Mouse (Mus musculus): Measurements from ENCODE around the gene Vav3.

Vav3 gene

DNA sequence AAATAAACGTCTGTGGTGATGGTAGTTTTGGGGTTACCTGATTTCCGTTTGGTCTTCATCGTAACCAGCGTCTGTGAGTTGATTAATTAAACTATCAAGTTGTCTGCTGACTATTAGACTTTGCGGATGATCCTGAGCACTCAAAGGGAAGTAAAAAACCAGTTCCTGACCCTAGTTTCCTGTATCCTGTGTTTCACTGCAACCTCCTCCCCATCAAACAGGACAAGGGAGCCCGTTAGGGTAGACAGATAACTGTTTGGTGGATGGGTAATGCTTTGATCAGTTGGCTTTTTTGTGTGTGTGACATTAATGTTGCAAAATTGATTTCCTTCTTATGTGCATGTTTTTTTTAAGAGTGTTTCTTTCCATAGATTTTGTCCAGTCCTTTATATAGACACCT is 12.2 kb downstream of the Vav3 start:
- ATAC-seq (ENCODE audit: low TSS enrichment) = no peak

DNA sequence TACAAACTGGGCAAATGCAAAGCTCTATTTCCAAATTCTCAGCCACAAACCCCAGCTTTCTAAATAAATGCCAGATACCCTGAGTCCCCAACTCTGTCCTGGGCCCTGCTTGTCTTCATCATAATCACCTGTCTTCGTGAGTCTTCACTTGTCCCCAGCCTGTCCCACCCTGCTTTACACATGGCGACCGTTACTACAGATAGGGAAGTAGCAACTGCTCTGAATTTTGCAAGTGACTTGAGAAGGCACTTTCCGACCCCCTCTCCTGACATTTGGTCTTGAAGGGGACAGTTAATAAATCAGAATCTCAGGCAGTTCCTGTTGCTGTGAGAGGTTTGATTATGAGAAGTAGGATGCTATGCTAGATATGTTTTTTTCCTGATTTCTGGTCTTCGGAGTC is 13.4 kb downstream of the Vav3 start:
- ATAC-seq (ENCODE audit: low TSS enrichment) = no peak

DNA sequence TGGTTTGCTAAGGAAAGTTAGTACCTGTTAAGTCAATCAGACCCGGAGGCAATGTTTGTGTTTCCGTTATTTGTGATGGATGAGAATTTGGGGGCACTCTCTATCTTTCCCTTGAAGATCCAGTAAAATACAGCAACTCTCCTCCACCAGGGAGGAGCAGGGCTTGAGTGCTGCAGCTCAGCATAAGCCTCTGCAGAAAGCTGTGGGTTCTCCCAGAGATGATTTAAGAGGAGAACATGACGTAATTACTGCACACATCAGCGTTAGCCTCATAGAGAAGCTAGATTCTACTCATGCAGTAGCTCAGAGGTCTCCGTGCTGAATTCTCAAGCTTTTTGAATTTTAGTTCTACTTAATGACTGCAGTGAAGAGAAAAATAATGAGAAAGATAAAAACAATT is 14.7 kb downstream of the Vav3 start:
- ATAC-seq (ENCODE audit: low TSS enrichment) = peak; percentile 70

DNA sequence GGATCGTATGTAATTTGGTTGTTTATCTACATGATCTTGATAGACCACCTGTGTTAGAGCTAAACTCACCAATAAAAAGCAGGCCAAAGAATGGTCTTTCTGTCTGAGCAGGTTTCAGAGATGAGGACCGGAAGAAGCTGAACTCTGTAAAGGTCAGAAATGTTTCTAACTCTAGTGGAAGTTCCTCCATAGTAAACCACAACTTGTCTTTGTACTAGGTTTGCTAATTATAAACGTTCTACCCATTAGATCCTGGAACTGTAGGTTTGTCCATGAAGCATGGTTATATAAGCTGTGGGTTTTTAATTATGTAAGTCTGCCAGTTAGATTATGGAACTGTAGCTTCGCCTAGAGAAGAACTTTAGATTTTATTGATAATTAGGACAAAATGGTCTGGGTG is 20.3 kb downstream of the Vav3 start:
- ATAC-seq (ENCODE audit: low TSS enrichment) = no peak

DNA sequence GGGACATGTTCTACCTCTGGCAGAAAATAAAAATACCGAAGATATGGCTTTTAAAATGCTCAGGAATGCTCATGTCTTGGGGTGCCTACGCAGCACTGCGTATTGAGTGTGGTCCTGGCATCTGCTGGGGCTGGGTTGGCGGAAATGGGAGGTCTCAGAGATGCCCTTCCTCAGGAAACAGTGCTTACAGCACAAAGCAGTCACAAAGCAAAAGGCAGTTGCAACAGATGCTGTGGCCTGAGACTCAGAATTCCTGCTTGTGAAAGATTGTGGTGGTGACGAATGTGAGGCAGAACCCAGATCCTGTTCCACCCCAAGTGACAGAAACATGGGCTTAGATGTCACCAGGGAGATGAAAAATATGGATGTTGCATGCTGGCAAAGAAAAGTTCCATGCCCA is 21.4 kb downstream of the Vav3 start:
- no peak for ATAC-seq (ENCODE audit: low TSS enrichment)

DNA sequence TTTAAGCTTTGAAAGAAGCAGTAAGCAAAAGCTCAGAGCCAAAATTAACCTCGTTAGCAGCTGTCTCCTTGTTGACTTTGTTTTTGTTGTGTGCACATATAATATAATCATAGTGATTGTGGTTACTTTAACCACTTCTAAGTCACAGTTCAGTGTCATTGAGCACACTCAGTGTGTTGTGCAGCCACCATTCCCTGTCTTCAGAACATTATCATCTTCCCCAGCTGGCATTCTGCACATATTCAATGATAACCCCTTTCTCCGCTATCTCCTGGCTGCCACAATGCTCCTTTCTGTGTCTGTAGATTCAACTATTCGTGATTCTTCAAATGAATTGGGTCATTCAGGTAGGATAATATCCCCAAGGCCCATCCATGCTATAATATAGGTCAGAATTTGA is 21.9 kb downstream of the Vav3 start:
- no peak for ATAC-seq (ENCODE audit: low TSS enrichment)

DNA sequence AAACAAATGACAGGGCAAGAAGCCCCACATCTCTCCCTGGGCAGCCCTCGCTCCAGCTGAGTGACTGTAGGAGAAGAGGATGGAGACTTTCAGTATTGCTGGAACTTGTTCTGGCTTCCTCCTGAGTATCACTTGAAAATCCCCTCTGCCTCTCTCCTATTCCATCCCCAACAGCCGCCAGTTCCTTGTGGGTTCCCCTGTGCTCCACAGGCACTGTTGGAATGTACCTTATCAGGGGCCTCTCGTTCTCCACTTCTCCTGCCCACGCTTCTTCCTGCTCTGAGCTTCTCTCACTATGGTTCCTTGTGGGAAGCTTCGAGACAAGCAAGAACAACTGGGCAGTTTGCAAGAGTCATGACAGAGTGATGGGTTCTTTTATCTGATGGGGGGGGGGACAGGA is 23.1 kb downstream of the Vav3 start:
- ATAC-seq (ENCODE audit: low TSS enrichment) = no peak

DNA sequence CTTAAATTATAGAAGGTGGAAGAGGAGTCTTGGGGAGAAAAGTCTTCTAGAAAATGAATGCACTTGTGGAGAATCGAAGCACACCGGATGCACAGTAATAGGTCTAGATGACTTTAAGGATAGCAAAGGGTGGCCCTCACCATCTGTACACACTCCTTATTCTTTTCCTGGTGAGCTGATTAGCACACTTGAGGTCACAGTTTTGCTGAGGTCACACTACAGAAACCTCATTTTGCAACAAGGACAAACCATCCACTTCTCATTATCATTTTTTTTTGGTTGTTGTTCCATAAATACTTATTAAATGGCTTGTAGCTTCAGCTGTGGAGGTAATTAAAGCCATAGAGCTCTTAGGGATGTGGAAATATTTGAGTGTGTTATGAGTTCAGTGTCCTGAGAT is 25.4 kb downstream of the Vav3 start:
- no peak for ATAC-seq (ENCODE audit: low TSS enrichment)

DNA sequence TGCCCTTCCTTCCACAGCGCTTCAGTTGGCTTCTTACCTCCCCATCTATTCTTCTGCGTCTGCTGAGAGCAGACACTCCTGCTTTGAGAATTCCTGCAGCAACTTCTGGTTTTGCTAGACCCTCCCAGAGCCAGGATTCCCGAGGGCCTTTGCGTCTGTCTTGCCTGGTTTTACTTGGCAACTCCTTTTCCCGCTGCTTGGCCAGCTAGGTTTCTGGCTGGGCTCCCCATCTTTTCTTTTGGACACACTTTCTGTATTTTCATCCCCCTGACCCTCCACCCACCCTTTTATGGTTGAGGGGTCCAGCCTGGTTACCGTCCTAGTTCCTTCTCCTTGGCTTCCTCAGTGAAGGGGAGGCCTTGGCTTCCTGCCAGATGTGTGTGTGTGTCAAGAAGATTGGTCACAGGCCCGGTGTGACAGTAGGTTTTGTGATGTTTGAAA is 26.0 kb downstream of the Vav3 start:
- ATAC-seq (ENCODE audit: low TSS enrichment) = no peak; the same call in 1 of the 2 replicates

DNA sequence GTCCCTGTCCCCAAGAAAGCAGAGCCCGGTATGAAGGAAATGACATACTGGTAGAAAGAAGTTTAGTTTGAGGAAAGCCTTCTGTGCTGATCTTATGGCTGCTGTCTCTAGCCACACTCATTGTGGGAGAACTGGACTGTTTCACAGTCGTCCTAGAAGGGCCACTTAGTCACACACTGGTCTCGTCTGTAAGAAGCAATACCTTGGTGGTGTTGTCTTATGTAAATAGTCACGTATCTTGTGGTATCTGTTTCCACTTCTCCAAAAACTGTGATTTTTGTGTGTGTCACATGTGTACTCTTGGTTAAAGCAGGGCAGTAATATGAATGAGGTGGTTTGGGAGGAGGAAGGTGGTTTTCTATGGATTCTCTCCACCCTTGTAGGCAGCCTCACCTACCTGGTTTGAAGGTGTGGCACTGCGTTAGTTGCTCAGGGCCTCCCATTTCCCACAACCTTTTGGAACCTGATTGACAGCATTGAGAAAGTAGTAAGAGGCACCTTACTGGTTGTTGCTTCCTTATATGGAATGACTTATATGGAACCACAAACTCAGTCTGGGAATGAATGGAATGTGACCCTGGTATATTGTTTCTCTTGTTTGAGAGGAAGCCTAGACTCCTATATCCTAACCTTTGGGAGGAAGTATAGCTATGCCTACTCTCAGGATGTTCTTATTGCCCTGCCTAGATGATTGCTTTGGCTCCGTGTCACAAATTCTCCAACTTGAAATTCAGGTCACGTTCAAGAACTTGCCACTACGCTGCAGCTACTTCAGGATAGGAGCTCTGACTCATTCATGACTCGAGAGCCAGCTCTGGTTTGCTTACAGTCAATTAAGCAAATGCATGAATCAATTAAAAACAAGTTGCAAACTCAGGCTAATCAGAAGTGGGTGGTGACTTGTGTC is 28.2 kb downstream of the Vav3 start:
- ATAC-seq (ENCODE audit: low TSS enrichment) = peak; percentile 69; the same call in 1 of the 2 replicates

DNA sequence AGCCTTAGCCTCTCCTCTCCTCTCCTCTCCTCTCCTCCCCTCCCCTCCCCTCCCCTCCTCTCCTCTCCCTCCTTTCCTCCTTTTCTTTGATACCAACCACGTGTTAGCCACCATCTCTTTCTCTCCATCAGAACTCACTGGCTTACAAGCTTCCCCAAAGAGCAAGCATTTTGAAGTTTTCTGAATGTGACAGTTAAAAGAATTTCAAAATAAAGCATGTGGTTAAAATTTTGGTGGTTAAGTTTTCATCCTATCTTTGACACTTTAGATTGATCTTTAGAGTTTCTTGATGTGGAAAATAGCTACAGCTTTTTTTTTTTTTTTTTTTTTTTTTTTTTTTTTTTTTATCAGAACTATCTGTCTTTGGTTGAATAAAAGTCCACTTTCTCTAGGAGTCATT is 31.1 kb downstream of the Vav3 start:
- no peak for ATAC-seq (ENCODE audit: low TSS enrichment)

DNA sequence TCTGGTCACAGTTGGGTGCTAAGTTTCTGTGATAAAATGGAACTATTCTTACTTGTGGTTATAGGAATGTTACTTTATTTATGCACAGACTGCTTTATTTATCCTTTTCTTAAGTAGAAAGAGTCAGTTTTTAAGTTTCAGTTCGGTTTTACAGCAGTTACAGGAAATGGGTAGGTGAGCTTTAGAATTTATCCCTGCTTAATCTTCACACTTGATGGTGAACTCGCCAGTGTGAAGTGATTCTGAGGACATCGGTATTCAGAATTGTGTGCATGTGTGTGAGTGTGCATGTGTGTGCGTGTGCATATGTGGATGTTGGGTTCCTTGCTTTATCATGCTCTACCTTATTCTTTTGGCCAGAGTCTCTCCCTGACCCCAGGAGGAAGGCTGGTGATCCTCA is 32.2 kb downstream of the Vav3 start:
- ATAC-seq (ENCODE audit: low TSS enrichment) = no peak

DNA sequence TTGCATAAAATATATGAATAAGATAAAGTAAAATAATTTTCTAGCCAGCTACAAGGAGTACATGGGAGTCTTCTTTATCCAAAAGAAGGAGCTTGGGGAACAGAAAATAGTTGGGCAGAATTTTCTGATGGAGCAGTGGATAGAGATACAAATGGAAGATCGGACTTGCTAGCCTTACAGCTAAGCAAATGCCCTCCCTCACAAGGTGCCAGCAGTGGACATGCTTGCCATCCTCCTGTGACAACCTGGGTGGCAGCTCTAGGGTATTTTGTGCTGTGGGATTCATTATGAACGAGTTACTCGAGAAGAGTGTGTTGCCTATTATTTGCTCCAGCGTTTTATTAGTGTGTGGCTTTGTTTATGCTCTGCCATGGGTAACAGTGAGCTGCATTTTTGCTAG is 37.8 kb downstream of the Vav3 start:
- ATAC-seq (ENCODE audit: low TSS enrichment) = no peak

DNA sequence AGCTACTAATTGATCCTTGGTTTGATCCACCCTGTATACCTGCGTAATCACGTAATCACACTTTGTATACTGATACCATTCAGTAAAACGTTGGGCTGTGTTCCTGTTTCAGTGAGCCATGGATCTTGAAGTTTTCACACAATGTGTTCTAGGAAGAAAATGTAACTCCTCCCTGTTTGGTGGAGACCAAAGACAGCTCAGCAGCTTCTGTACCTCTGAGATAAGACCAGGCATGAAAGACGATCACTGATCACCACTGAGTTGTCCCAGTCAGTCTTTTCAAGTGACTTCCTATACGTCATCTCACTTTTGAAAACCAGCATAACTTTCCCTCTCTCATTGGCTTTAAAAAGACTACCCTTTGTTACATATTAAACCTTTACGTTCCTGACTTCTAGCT is 38.2 kb downstream of the Vav3 start:
- ATAC-seq (ENCODE audit: low TSS enrichment) = no peak

DNA sequence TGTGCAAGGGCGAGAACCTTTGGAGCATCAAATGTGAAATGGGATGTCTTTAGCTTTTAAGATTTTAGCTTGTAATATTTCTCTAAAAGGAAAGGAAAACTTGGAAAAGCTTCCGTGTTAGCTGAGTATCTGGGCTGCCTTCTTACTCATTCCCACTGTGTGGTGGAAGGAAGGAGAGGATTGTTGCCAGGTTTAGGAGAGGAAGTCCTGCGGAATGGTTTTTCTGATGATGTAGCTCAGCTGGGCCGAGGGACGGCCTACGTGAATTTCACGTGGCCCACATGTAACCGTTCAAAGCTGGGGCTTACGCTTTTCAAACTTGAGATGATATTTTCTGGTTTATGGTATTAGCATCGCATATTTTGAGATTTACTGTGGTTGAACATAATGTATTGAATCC is 48.3 kb downstream of the Vav3 start:
- ATAC-seq (ENCODE audit: low TSS enrichment) = peak; percentile 55; the same call in 1 of the 2 replicates

DNA sequence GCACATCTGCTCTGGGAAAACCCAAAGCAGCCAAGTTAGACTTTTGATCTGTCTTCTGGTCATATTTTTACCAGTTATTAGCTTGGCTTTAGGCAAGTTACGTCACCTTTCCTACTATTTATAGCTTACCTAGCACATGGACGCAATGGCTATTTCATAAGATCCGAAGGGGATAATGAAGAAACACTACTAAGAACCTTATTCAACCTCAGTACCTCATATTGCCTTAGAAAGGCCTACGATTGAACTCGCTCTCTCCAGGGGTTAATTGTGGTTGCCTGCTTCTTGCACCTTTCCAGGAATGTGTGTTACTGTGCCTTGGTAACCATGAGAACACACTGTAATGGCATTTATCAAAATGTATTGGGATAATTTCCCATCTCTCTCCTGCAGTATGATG is 61.1 kb downstream of the Vav3 start:
- no peak for ATAC-seq (ENCODE audit: low TSS enrichment)

DNA sequence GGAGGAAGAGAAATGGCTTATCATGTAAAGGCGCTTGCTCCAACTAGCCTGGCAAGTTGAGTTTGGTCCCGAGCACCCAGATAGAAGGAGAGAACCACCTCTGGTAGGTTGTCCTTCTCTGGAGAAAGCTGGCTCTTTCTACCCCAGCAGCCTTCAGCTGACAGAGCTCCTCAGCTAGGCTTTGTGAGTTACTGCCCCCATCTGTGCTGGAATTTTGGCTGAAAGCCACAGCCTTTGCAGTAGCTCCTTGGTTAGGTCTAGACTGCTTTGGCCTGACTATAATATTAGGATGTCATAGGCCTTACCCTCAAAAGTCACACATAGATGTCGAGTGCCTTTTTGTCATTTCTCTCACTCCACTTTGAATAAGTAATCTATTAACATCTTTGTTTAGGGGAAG is 70.8 kb downstream of the Vav3 start:
- ATAC-seq (ENCODE audit: low TSS enrichment) = no peak

DNA sequence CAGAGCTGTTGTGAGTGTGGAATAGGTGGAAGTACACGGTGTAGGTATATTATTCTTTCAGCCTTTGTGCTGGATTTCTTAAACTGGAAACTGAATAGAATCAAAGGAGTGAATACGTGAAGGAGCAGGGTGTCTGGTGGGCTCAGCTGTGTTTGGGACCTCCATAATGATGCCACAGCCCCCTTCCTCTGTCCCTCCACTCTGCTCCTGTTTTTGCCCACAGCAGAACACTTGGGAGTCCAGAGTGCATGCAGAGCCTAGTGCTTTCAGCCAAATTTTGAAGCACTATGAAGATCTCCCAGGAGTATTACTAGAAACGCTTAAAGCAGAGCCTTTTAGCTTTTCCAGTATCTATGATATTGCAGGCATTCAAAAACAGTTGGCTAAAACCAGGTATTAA is 80.0 kb downstream of the Vav3 start:
- ATAC-seq (ENCODE audit: low TSS enrichment) = no peak

DNA sequence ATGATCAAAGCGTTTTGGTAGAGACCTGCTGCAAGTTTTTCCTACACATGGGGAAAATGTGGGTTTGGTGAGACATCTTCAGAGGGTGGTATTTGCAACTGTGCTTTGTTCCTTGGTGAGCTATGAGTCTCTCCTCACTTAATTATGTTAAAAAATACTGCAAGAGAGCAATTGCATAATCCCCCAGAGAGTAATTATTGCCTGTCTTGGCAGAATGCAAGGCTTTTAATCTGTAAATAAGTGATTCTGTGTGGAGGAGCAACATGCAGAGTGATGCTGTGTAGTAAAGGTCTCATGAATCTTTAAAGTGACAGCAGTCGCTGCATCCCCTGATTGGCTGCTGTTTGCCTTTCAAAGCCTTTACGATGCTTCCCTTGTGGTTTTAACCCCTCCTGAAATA is 80.6 kb downstream of the Vav3 start:
- ATAC-seq (ENCODE audit: low TSS enrichment) = peak; percentile 64

DNA sequence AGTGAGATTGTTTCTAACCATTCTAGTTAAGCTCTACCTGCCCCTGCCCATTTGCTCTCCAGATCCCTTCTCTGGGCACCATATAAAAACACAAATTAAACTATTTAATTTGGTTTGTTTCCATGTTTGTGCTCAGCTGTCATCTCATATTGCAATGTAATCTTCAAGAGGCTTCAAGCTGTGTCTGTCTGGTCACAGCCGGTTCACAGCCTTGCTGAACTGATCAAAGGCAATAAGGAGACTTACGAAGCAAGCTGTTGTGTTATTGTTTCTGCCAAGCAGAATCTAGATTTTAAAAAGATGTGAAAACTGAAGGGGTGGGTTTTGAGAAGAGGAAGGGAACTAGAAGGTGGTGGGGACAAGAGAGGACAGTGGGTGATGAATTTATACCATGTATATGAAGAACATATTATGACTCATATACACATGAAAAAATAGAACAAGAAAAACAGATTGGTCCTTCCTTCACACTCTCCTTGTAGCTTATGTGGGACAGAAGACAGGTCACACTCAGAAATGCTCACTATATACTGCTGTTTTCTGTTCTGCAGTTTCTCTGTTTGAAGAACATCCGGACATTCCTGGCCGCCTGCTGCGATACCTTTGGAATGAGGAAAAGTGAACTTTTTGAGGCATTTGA is 83.1 kb downstream of the Vav3 start:
- peak; percentile 91 for ATAC-seq (ENCODE audit: low TSS enrichment)

DNA sequence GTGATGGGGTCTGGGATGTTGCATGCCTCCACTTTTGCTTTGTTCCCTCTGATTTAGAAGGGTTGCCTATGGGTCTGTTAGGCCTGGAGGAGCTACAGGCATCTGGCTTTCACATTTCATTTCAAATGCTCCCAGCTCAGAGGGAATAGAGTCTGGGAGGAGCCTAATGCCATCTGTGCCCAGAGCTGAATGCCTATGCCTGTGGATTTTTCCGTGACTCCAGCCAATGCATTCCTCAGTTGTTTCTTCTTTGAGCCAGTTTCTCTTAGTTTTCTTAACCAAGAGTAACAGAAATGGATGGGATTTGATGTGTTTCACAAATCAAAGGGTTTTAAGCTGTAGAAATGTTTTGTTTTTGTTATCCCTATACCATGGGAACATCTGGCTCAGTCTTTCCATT is 90.8 kb downstream of the Vav3 start:
- peak; percentile 94 for ATAC-seq (ENCODE audit: low TSS enrichment)

DNA sequence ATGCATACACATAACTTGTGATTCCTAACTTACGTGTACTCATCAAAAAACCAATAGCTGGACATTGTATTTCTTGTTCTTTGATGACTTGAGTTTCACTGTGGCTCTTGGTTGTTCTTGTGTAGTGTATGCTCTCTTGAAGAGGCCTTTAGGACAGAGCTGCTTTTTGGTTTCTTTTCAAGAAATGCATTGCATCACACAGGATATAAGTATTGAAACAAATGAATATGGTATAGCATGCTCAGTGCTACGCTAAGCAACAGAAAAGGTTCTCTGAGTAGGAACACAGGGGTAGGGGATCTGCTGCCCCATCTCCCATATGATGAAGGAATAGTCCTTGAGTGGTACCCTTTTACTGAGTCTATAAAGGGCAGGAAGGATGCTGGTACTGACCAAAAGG is 98.1 kb downstream of the Vav3 start:
- ATAC-seq (ENCODE audit: low TSS enrichment) = no peak

DNA sequence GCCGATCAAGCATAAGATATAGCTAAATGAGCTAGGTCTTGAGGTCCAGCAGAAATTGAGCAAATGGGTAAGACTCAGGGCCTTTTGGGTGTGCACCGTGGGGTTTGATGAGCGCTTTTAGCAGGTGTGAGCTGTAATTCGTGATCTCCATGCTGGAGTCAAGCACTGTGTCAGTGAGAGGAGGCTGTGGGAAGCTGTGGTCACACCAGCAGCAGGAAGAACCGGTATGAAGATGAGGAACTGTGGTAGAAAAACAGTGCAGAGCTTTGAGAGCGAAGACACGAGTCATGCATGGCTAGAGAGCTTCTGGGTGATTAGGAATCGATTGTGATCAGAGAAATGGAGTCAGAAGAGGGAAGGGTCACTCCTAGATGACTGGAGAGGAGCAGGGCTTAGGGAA is 98.8 kb downstream of the Vav3 start:
- ATAC-seq (ENCODE audit: low TSS enrichment) = no peak

All from frontal cortex, adult (tissue).